Mouse (Mus musculus) layer of hippocampus, adult 8-10 months (tissue): ENCODE data around the gene Gm15107. TPM values are rescaled to one million over a fixed set of nuclear protein-coding genes. Genes with fewer than 3 reads are reported as not detected.
"Not testable (repeated sequence)": the region's sequence is repeated elsewhere in the genome, so short reads cannot be mapped to it uniquely, and the experiment has no call there.

ENCODE experiments used
- DNase-seq, 2 experiments: peaks; one replicate each; pipeline ENCODE4 v3.0.0; 2022; ENCODE audit warnings: low spot score in 2 of 2
- total RNA-seq, 4 experiments: library from RNA; stranded (reverse); gene quantifications; 2 replicates each; pipeline ENCODE4 v1.2.4; 2022

The Gm15107 gene
- total RNA-seq, result not detected

GRCm38 (mm10) chrX:148180424-148180823 is at the start of gene Gm15107:
TSS of gene Gm15107 (plus strand) at chrX:148180724.
- not testable (repeated sequence) for DNase-seq

Other genes starting within 250 kb of the Gm15107 start
- not detected for gene Gm15080, start 187.7 kb upstream of the Gm15107 start, total RNA-seq